Mouse (Mus musculus) left cerebral cortex, adult 9 months (tissue): ENCODE measurements around the gene Rbmx2.

Experiments used
- DNase-seq, 2 experiments: peaks; one replicate each; pipeline ENCODE4 v3.0.0; 2022; ENCODE audit warnings: low spot score in 2 of 2

The Rbmx2 gene

GRCm38 (mm10) chrX:48694864-48695371 lies at the start of gene Rbmx2:
Rbmx2 (plus strand) TSS chrX:48695004.
- peak; percentile 86 to 92 for DNase-seq

GRCm38 (mm10) chrX:48666807-48667206 lies 28.0 kb upstream of the Rbmx2 start:
- no peak for DNase-seq

GRCm38 (mm10) chrX:48669588-48669987 lies 25.2 kb upstream of the Rbmx2 start:
- no peak for DNase-seq

GRCm38 (mm10) chrX:48671714-48672113 lies 23.1 kb upstream of the Rbmx2 start:
- no peak for DNase-seq

GRCm38 (mm10) chrX:48674171-48674570 lies 20.6 kb upstream of the Rbmx2 start, which contains the start of gene Gpr119:
Gpr119 (minus strand) TSS chrX:48674478.
- no peak for DNase-seq

GRCm38 (mm10) chrX:48683451-48683850 lies 11.4 kb upstream of the Rbmx2 start:
- peak in 1 of 2 experiments; percentile 48 for DNase-seq

GRCm38 (mm10) chrX:48683857-48684256 lies 10.9 kb upstream of the Rbmx2 start:
- DNase-seq = no peak

GRCm38 (mm10) chrX:48694460-48694859 lies 344 bp upstream of the Rbmx2 start:
- DNase-seq = no peak

GRCm38 (mm10) chrX:48709701-48710100 lies 14.9 kb downstream of the Rbmx2 start:
- DNase-seq = no peak

GRCm38 (mm10) chrX:48712846-48713245 lies 18.0 kb downstream of the Rbmx2 start:
- no peak for DNase-seq

GRCm38 (mm10) chrX:48754710-48755283 lies 60.0 kb downstream of the Rbmx2 start:
- no peak for DNase-seq
